In the genomic region with DNA sequence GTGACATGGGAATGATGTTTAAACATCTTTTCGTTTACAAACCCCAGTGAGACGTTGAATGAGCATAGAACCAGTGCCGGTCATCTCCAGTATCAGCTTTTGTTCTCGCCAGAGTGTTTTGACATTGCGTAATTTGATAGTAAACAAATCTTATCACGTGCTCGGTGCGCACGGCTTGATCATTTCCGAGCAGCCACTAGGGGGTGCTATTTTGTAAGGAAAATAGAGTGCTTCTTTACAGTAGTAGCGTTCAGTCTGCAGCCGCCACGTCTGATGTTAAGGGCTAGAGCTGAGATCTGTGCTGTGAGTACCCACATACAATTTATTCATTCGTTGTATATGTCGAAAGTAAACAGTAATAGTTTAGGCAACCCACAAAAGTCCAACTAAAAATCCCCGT, we compare ENCODE assay signal across 8 mouse cellular contexts.
DNase-seq lines count a peak whose midpoint lies in the region; ATAC-seq and TF ChIP-seq lines count a peak whose summit lies in the region.

No protein-coding gene starts in this region.

- H3K4me1 ChIP-seq in thymus, adult 2 months (replicated peaks; ENCODE audit: control insufficient read depth, insufficient read depth, low read length): no peaks in the 10 kb centered on the region
- peaks cover 7% of the 10 kb centered on the region; the same call in 1 of the 2 replicates for H3K4me1 ChIP-seq in embryonic facial prominence, embryonic 13.5 days
- no peaks in the 10 kb centered on the region for H3K4me1 ChIP-seq in kidney, adult 2 months (ENCODE audit: control insufficient read depth, insufficient read depth, low read length)
- H3K4me1 ChIP-seq in midbrain, embryonic 13.5 days (replicated peaks): no peaks in the 10 kb centered on the region
- no peaks in the 10 kb centered on the region for H3K4me1 ChIP-seq in spleen, adult 2 months (ENCODE audit: control insufficient read depth, insufficient read depth, insufficient read length)

- no peak overlapping the region for H3K27ac ChIP-seq in thymus, adult 2 months (ENCODE audit: control insufficient read depth, insufficient read depth, low read length)
- no peak overlapping the region for H3K27ac ChIP-seq in embryonic facial prominence, embryonic 13.5 days
- no peak overlapping the region for H3K27ac ChIP-seq in kidney, adult 2 months (ENCODE audit: insufficient read depth, low read depth, low read length)
- no peak overlapping the region for H3K27ac ChIP-seq in midbrain, embryonic 13.5 days
- H3K27ac ChIP-seq in spleen, adult 2 months (ENCODE audit: insufficient read depth, low read length): no peak overlapping the region

- intact Hi-C loops in left cerebral cortex, postnatal 4 days (cut with DNase I): loop anchor here (5.0 to 10.0 kb wide), 2 partner anchors 485 to 668 kb away; no protein-coding TSS in a partner anchor

- WGBS in thymus, adult 2 months: 5% methylated on average over 16 of the region's 16 CpGs
- 2% methylated on average over 16 of the region's 16 CpGs for WGBS in embryonic facial prominence, embryonic 13.5 days
- 2% methylated on average over 16 of the region's 16 CpGs for WGBS in kidney, adult 2 months
- WGBS in midbrain, embryonic 13.5 days: 6% methylated on average over 16 of the region's 16 CpGs
- 6% methylated on average over 16 of the region's 16 CpGs for WGBS in spleen, adult 2 months

- H3K9me3 ChIP-seq in embryonic facial prominence, embryonic 13.5 days: no peaks in the 10 kb centered on the region
- H3K9me3 ChIP-seq in midbrain, embryonic 13.5 days: no peaks in the 10 kb centered on the region; the same call in 1 of the 2 replicates

- H3K4me3 ChIP-seq in thymus, adult 2 months (ENCODE audit: control insufficient read depth, insufficient read depth, low read length): no peak overlapping the region
- no peak overlapping the region; the same call in 1 of the 2 replicates for H3K4me3 ChIP-seq in embryonic facial prominence, embryonic 13.5 days
- H3K4me3 ChIP-seq in kidney, adult 2 months (ENCODE audit: insufficient read depth, low read depth, low read length): no peak overlapping the region
- H3K4me3 ChIP-seq in midbrain, embryonic 13.5 days (replicated peaks): no peak overlapping the region
- no peak overlapping the region for H3K4me3 ChIP-seq in spleen, adult 2 months (ENCODE audit: extremely low read depth, insufficient read depth, insufficient read length)

- TF ChIP-seq CTCF in thymus, adult 2 months (IDR thresholded peaks at IDR 0.05; ENCODE audit: borderline replicate concordance, control insufficient read depth, extremely low read depth, insufficient read depth, low read length, poor library complexity): no peak
- TF ChIP-seq CTCF in kidney, adult 2 months (conservative IDR thresholded peaks at IDR 0.05; ENCODE audit: insufficient read depth, insufficient read length, low read depth, low read length): peak; percentile 74
- peak; percentile 19; the same call in 1 of the 2 replicates for TF ChIP-seq CTCF in spleen, adult 2 months (IDR thresholded peaks at IDR 0.05; ENCODE audit: extremely low read depth, insufficient read depth, insufficient read length, insufficient replicate concordance)

- DNase-seq in thymus, adult 2 months: peak; percentile 42
- DNase-seq in thymus, adult 18-20 months: no peak
- peak; percentile 38 to 72 for DNase-seq in heart, adult 9 months (ENCODE audit: low spot score in 2 of 2)
- DNase-seq in kidney, adult 2 months: peak; percentile 83
- DNase-seq in left cerebral cortex, postnatal 4 days: peak; percentile 75
- DNase-seq in spleen, adult 2 months (ENCODE audit: low read depth in 1 of 2, low spot score in 2 of 2): peak; percentile 1 to 13

- 0 out of 2 replicates have a peak, but pooled peaks have one; percentile 75 for ATAC-seq in embryonic facial prominence, embryonic 13.5 days (ENCODE audit: insufficient number of reproducible peaks, insufficient read depth, low FRiP score, low TSS enrichment, low read depth)
- ATAC-seq in midbrain, embryonic 13.5 days: peak; percentile 81

- peak overlapping the region; percentile 51 for H3K4me2 ChIP-seq in embryonic facial prominence, embryonic 13.5 days
- H3K4me2 ChIP-seq in midbrain, embryonic 13.5 days (replicated peaks): peak overlapping the region; percentile 41

- no peaks in the 10 kb centered on the region for H3K36me3 ChIP-seq in thymus, adult 2 months (ENCODE audit: control insufficient read depth, insufficient read depth, low read length)
- H3K36me3 ChIP-seq in embryonic facial prominence, embryonic 13.5 days: no peaks in the 10 kb centered on the region
- H3K36me3 ChIP-seq in kidney, adult 2 months (ENCODE audit: control insufficient read depth, insufficient read depth, low read length): no peaks in the 10 kb centered on the region
- H3K36me3 ChIP-seq in midbrain, embryonic 13.5 days: no peaks in the 10 kb centered on the region
- H3K36me3 ChIP-seq in spleen, adult 2 months (ENCODE audit: control insufficient read depth, insufficient read depth, low read length): no peaks in the 10 kb centered on the region

- no peak overlapping the region for H3K9ac ChIP-seq in embryonic facial prominence, embryonic 13.5 days
- no peak overlapping the region for H3K9ac ChIP-seq in midbrain, embryonic 13.5 days (replicated peaks)

- no peak for TF ChIP-seq POLR2A in thymus, adult 2 months (IDR thresholded peaks at IDR 0.05; ENCODE audit: control insufficient read depth, extremely low read depth, insufficient read depth, low read length, poor library complexity)
- TF ChIP-seq POLR2A in kidney, adult 2 months (IDR thresholded peaks at IDR 0.05; ENCODE audit: low read depth, low read length): no peak
- TF ChIP-seq POLR2A in spleen, adult 2 months (IDR thresholded peaks at IDR 0.05; ENCODE audit: low read depth, low read length): no peak

- no peaks in the 10 kb centered on the region for H3K27me3 ChIP-seq in thymus, adult 2 months (ENCODE audit: control insufficient read depth, insufficient read depth, low read length)
- H3K27me3 ChIP-seq in embryonic facial prominence, embryonic 13.5 days: peaks cover 4% of the 10 kb centered on the region; the same call in 1 of the 2 replicates
- no peaks in the 10 kb centered on the region for H3K27me3 ChIP-seq in kidney, adult 2 months (replicated peaks; ENCODE audit: control insufficient read depth, insufficient read depth, low read length)
- no peaks in the 10 kb centered on the region for H3K27me3 ChIP-seq in midbrain, embryonic 13.5 days
- no peaks in the 10 kb centered on the region for H3K27me3 ChIP-seq in spleen, adult 2 months (ENCODE audit: control insufficient read depth, insufficient read depth, low read length)

Comparison
In these comparisons a context has a peak if more than half of its experiments do, and no peak if none do; other contexts are left out.
1. DNase-seq: peak in thymus, adult 2 months (single experiment), heart, adult 9 months (2 of 2), kidney, adult 2 months (single experiment), left cerebral cortex, postnatal 4 days (single experiment) and spleen, adult 2 months (2 of 2); none in thymus, adult 18-20 months (0 of 2).